Mouse (Mus musculus) erythroblast, embryonic 14.5 days (primary cell): Measurements from ENCODE around the gene Hao1.

Source experiments
- GATA1 ChIP-seq: IDR thresholded peaks from 2 replicates; pipeline ENCODE4 v1.6.1; 2012; ENCODE audit warnings: low read length, inconsistent platforms, mixed read lengths
- TAL1 ChIP-seq: IDR thresholded peaks from 3 replicates; pipeline ENCODE4 v1.6.1; 2012; ENCODE audit warnings: low read length, inconsistent platforms, mixed read lengths

DNA sequence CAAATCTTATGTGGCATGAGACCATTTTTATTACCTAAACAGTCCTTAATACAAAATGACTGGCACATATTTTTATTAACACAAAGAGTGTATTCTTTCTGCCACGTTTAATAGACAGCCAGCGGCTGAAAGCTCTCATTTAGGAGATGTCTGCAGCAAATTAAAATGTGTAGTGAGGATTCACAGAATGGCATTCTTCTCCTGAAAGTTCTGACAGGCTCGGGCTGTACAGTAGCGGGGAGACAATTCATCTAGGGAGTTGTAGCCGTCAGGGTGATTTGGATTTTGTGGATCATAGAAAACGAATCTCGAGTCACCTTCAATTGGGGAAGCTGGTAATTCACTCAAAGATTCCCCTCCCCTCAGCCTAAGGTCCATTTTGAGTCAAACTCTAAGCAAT lies 55.7 kb downstream of the Hao1 start:
- no peak for TF ChIP-seq TAL1
- no peak for TF ChIP-seq GATA1
